Mouse (Mus musculus) right cerebral cortex, postnatal 4 days (tissue): Measurements from ENCODE around the gene Epn2.

Source experiments
- DNase-seq: peaks from one replicate; pipeline ENCODE4 v3.0.0-alpha.2; 2022

Gene Epn2

GRCm38 (mm10) chr11:61578983-61579877 is at the start of gene Epn2:
Epn2 (minus strand) TSS chr11:61579687.
- peak; percentile 81 for DNase-seq

GRCm38 (mm10) chr11:61626509-61626908 is 47.0 kb upstream of the Epn2 start:
- no peak for DNase-seq

- no peak for DNase-seq
Observed at GRCm38 (mm10) chr11:61625136-61625535, 45.6 kb upstream of the Epn2 start.

DNA sequence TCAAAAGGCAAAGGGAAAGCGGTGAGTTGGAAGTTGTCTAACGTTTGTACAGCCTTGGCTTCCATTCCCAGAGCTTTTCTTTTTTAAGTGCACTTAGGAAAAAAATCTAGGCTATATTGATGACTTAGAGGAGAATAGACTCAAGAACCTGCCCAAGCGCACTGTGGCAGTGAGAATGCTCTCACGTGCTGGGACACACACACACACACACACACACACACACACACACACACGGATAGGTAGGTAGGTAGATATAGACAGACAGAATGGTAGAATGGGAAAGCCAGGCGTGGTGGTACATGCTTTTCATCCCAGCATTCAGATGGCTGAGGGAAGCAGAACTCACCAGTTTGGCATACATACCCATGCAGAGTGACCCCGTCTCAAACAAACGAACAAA is 41.3 kb upstream of the Epn2 start:
- DNase-seq = no peak

DNA sequence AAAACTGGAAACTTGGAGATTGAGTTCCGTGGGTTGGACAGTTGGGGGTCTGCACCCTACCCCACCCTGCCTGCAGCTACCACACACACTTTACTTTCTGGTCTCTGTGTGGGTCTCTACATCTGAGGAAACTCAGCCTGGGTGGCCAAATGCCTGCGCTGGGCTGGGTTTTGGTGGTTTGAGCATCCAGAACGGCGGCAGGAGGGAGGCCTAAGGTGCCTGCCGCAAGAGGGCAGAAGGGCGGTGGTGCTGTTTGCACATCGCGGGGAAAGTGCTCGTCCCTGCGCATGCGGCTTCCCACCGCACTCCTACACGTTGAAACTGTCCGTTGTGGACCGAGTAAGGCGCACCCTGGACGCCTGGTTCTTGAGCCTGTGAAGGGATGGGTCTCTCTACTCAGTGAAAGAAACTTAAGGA is 40.8 kb upstream of the Epn2 start:
- DNase-seq = peak; percentile 80

- DNase-seq = peak; percentile 77
Observed at GRCm38 (mm10) chr11:61619791-61620241, 40.3 kb upstream of the Epn2 start.

- no peak for DNase-seq
Observed at GRCm38 (mm10) chr11:61619356-61619755, 39.9 kb upstream of the Epn2 start.

DNA sequence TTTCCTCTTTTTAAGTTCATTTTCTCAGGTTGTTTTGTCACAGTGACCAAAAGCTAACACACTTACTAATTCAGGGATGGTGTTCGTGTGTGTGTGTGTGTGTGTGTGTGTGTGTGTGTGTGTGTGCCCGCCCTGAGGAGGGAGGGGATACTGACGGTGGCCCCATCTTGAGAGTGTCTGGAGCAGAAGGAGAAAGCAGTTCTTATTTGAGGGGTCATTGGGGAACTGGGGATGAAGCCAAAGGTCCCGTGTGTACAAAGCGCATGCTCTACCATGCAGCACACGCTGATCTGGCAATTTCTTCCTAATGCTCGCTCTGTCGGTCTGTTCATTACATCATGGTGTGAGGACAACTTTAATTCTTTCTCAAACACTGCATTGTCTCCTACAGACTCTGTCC is 39.1 kb upstream of the Epn2 start:
- DNase-seq = no peak

DNA sequence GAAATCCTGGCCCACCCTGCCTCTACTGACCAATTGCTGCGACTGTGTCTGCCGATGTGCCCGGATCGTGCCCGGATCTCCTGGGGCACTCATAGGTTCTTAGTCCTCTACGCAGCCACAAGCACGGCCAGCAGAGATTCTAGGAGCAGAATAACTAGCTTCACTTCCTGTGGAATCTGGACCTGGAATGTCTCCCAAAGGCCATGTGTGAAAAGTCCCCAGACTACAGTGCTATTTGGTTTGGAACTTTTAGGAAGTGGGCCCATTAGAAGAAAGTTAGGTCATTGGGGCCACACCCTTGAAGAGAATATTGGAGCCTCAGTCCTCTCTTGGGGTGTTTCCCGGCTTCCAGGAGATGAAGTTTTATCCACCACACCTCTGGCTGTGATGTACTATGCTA is 38.6 kb upstream of the Epn2 start:
- DNase-seq = no peak

DNA sequence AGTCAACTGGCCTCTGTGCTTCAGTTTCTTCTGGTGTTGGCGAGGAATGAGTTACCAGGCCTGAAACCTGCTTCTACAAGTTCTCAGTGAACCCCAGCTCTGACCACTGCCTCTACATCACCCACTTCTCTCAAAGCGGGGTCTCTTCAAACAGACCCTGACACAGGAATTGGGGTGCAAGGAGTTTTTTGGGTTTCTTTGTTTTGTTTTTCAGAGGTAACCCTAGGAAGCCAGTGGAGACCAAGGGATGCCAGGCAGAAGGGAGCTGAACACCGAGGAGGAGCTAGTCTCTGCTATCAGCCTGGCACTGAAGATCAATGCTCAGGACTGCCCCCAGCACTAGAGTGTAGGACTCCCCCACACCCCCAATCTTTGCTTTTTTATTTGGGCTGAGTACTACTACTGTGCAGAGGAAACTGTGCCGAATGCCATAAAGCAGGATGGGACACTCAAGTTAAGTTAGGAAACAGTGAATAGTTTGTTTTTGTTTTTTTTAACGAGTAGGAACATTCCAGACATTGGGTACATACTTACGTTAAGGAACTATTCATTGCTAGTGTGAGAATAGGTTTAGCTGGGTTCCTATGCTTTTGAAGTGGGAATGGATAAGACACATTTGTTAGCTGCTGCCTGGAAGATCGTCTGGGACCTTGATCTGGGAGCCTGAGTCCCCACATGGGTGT is 37.9 kb upstream of the Epn2 start:
- no peak for DNase-seq

DNA sequence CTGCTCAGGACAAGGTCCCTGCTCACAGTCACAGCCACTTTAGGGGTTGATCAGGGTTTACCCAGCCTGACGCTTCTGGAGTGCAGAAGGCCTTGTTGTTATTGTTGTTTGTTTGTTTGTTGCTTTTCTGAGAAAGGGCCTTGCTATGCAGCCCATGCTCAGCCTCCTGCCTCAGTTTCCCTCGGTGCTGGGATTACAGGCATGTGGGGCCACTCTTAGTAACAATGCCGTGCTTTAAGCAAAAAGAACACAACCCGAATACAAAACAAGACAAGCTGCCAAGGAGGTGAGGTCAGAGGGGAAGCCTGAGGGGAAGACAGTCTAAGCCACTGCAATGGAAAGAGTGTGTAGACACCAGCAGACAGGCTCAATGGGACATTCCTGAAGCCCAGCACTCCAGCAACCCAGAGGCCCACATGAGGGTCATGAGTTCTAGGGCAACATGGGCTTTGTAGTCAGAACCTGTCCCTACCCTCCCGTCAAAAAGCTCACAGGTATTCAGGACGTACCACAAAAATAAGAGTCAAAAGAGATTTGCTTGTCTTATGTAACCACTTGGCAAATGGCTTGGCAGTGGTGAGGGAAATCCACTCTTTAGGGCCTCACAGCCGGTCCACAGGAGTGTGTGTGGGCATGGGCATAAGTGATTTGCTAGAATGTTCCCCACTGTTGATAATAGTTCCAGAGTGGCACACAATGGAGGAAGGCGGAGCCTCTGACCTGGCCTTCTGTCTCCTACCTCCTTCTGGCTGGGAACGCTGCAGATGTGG is 37.2 kb upstream of the Epn2 start:
- DNase-seq = no peak

- no peak for DNase-seq
Observed at GRCm38 (mm10) chr11:61615686-61616522, 36.4 kb upstream of the Epn2 start.

GRCm38 (mm10) chr11:61614401-61614800 is 34.9 kb upstream of the Epn2 start:
- DNase-seq = no peak

DNA sequence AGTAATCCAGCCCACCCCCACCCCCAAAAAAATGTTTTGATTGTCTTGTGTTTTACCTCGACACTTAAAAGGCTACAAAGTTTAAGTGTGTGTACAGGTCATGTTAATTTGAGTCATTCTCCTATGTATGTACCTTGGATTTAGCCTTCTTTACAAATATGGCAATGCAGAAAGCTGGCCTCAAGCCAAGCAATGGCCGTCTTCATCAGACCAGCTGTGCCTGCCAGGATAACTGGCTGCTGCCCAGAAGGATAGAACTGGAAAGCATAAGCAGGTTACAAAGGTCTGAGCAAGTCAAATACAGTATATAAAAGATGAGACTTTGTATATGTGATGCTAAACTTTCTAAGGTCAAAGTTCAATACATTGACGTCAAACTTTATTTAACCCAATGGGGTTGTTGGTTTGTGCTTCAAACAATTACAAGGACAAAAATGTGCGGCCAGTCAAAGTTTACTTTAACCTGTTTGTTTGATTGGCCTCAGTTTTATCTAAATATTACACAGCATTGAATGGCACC is 32.7 kb upstream of the Epn2 start:
- no peak for DNase-seq

GRCm38 (mm10) chr11:61611197-61611596 is 31.7 kb upstream of the Epn2 start:
- no peak for DNase-seq

DNA sequence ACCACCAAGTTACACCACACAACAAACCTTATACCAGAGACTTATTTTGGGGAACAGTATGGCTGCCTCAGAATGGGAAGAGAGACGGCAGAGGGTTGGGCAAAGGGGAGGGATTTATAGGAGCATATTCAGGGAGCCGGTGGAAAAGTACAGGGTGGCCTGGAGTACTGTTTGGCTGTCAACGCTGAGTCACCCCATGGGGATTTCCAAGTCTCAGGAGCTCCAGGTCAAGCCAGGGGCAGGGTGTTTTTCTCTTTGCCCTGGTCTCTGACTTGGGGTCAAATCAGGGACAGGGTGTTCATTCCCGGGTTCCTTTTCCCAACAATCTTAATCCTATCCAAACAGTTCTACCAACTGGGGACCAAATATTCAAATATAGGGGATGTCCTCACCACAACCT is 28.6 kb upstream of the Epn2 start:
- DNase-seq = no peak

GRCm38 (mm10) chr11:61602705-61603104 is 23.2 kb upstream of the Epn2 start:
- DNase-seq = no peak

- no peak for DNase-seq
Observed at GRCm38 (mm10) chr11:61601465-61601864, 22.0 kb upstream of the Epn2 start.

DNA sequence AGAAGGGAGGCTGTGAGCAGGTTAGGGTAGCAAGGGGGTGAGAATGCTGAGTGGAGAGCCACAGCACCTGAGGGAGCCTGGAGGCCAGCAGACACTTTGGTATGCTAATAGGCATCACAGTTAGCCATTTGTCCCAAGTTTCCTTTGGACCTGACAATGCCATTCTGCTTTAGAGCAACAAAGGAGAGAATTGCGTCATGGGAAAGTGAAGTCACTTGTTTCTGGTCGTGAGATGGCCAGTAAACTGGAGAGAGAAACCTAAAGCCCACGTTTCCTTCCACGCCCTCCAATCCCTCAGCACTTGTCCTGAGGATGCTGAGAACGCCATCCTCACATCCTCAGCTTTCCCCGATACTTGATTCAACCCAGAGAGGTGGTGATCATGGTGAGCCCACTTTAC is 18.9 kb upstream of the Epn2 start:
- DNase-seq = no peak

DNA sequence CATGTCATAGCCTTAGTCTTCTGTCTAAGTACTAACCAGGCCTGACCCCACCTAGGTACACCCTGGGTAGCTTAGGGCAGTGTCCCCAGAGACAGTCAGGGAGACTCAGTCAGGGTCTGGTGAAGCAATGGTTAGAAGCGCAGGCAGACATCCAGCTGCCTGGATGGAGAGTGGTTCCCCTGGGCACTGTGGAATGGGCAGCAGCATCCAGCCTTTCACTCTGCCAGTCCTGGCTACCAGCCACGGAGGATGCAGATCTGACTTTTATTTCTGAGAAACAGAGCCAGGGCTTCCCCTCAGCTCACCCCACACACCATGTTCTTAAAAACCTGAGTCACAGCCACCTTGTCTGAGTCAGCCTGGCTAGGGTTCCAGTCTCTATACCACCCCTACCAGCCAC is 18.0 kb upstream of the Epn2 start:
- DNase-seq = no peak

DNA sequence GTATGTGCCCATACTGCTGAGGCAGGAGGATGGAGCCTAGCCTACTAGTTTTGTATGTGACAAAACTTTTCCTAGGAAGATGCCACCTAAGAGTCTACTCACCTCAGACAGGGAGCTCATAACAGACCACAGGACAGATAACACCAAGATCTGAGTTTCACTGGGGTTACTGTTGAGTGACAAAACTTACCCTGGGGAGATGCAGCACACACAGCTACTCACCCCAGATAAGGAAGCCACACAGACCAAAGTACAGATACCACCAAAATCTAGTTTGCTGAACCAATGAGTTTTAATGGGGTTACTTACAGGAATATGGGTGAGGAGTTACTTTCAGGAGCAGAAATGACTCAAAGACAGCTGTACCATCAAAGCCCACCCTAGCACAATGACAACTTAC is 13.6 kb upstream of the Epn2 start:
- no peak for DNase-seq

GRCm38 (mm10) chr11:61592061-61592460 is 12.6 kb upstream of the Epn2 start:
- DNase-seq = no peak
